ENCODE assay signal across 8 mouse cellular contexts in the genomic region with DNA sequence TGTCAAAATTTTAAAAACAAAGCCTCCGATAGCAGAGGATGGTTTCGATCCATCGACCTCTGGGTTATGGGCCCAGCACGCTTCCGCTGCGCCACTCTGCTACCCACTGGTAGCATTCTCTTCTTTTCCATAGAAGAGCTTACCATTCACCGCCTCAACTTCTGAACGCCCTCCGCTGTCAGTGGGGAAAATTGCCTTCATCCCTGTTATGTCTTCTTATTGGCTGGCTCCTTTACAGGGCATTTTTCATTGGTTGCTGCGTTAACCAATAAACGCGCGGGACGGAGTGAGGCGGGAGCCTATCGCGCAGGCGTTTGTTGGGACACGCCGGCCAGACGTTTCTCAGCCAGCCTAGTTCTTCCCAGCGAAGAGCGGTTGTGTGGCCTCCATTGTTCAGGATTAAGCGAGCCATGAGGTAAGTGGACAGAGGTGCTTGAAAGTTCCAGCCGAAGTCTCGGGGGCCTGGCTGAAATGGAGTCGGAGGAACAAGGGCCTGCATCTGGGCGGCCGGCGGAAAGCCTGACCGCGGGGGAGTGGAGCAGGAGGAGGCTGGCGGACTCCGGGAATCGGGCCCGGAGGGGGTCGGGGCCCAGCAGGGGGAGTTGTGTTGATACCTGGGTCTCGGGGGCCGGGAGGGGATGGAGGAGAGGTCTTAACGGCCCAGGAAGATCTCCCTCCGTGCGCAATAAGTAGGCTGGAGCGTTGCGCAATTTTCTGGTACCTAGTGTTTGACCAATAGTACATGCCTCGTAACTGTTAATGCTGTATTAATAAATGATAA. TPM values are rescaled to one million over a fixed set of nuclear protein-coding genes. Genes with fewer than 3 reads are reported as not detected.
A peak's percentile ranks its signal among the peaks of the same experiment; 100 is the strongest.
DNase-seq lines count a peak whose midpoint lies in the region; ATAC-seq lines count a peak whose summit lies in the region.

A gene (plus strand): TSS at position 296 of the 781 bp plus-strand sequence.

- peaks cover 30% of the 10 kb centered on the region for H3K79me2 ChIP-seq in macrophage (ENCODE audit: inconsistent target)

- H3K4me1 ChIP-seq in hindbrain, embryonic 16.5 days (ENCODE audit: control insufficient read depth, insufficient read depth, low read depth, low read length): peaks cover 11% of the 10 kb centered on the region

- peak within 1 kb of the TSS; percentile 87 for H3K27ac ChIP-seq in hindbrain, embryonic 16.5 days (ENCODE audit: low read depth, low read length)
- peak within 1 kb of the TSS; percentile 29 for H3K27ac ChIP-seq in macrophage

- peak within 1 kb of the TSS; percentile 70 for H3K4me3 ChIP-seq in hindbrain, embryonic 16.5 days (ENCODE audit: low read length)
- H3K4me3 ChIP-seq in macrophage (ENCODE audit: inconsistent target): peak within 1 kb of the TSS; percentile 87

- peak; percentile 90 for DNase-seq in WW6 (ENCODE audit: low read depth, low spot score)
- DNase-seq in cerebellum, postnatal 4 days (ENCODE audit: low spot score in 2 of 2): peak; percentile 93 to 95
- peak; percentile 97 for DNase-seq in gastrocnemius, adult 18-20 months (ENCODE audit: low spot score)
- DNase-seq in left cerebral cortex, adult 18-20 months (ENCODE audit: low spot score in 2 of 2): peak; percentile 93 to 96
- DNase-seq in right cerebral cortex, adult 18-20 months: peak; percentile 97
- peak; percentile 74 for DNase-seq in urinary bladder, postnatal 10 days (ENCODE audit: low spot score)

- H3K27me3 ChIP-seq in hindbrain, embryonic 16.5 days (replicated peaks; ENCODE audit: control insufficient read depth, insufficient read depth, low read length): no peaks in the 10 kb centered on the region

- under 1% methylated on average over 44 of the region's 45 CpGs for WGBS in hindbrain, embryonic 16.5 days
- WGBS in macrophage (ENCODE audit: missing documents): under 1% methylated on average over 44 of the region's 45 CpGs

- H3K4me2 ChIP-seq in hindbrain, embryonic 16.5 days (ENCODE audit: low read length): peak within 1 kb of the TSS; percentile 82

- peak within 1 kb of the TSS; percentile 91 for H3K9ac ChIP-seq in hindbrain, embryonic 16.5 days (ENCODE audit: low read depth, low read length)

- no peaks in the 10 kb centered on the region for H3K9me3 ChIP-seq in hindbrain, embryonic 16.5 days (ENCODE audit: control insufficient read depth, low read length)

- peaks cover 10% of the 10 kb centered on the region; the same call in 1 of the 2 replicates for H3K36me3 ChIP-seq in hindbrain, embryonic 16.5 days (ENCODE audit: control insufficient read depth, insufficient read depth, low read length)
- peaks cover under 1% of the 10 kb centered on the region; the same call in 1 of the 2 replicates for H3K36me3 ChIP-seq in macrophage (ENCODE audit: inconsistent target)

- ATAC-seq in hindbrain, embryonic 16.5 days: peak; percentile 99

RNA-seq across cellular contexts. Expression of the gene that starts here (rescaled TPM):
- total RNA-seq in gastrocnemius, adult 18-20 months (2021): 10 to 100 TPM; 25.2 to 26.7 TPM
- polyA plus RNA-seq in hindbrain, embryonic 16.5 days (2015; fragmentation: Nextera tagmentation; extraction: Ambion mirVana): 224 and 229 TPM in 2 replicates
- 10 to 100 TPM; 90.2 to 94.9 TPM for total RNA-seq in left cerebral cortex, adult 18-20 months (2021)
- total RNA-seq in macrophage (2018; cell fraction: chromatin; rRNA removed): 10 to 100 TPM; 21.3 to 80.0 (median 57.2) TPM
- total RNA-seq in macrophage (2018; cell fraction: cytosol; rRNA removed): 10 to 100 TPM; 15.2 to 29.1 (median 21.7) TPM
- total RNA-seq in macrophage (2018; cell fraction: nucleus; rRNA removed): 10 to 100 TPM; 18.9 to 68.1 (median 27.6) TPM
- 17.9 to 39.5 TPM (median 31.2 TPM) in 3 replicates for polyA plus RNA-seq in macrophage (2018)

Comparison
In these comparisons a context has a peak if more than half of its experiments do, and no peak if none do; other contexts are left out.
1. Peak in every context shown above with its lines: DNase-seq, ATAC-seq, H3K4me3 ChIP-seq and H3K27ac ChIP-seq.